Mouse (Mus musculus): ENCODE data around the gene Tbx15. TPM values are rescaled to one million over a fixed set of nuclear protein-coding genes. Genes with fewer than 3 reads are reported as not detected.
"Not testable (repeated sequence)": the region's sequence is repeated elsewhere in the genome, so short reads cannot be mapped to it uniquely, and the experiment has no call there.

Tbx15 gene
- total RNA-seq, 2 experiments from 2014 or later: 0.58 to 0.85 TPM

DNA sequence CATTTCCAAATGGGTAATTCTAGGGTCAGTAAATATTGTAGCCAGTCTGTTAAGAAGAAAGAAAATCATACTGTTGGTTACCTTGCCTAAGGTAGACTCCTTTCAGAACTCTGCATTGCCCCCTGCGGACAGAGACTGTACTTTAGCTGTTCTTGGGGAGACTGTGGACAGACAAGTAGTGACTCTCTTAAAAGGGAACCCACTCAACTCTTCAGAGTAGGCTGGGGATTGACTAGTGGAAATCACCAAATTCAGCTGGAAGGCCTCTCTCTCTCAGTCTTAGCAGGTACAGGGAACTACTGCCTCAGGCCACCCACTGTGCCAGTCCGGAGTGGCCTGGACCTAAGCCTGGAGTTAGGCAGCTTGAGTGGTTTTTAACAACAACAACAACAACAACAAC is 21.8 kb downstream of the Tbx15 start:
- ATAC-seq (replicated peaks; ENCODE audit: low FRiP score, poor library complexity, severe bottlenecking): no peak

DNA sequence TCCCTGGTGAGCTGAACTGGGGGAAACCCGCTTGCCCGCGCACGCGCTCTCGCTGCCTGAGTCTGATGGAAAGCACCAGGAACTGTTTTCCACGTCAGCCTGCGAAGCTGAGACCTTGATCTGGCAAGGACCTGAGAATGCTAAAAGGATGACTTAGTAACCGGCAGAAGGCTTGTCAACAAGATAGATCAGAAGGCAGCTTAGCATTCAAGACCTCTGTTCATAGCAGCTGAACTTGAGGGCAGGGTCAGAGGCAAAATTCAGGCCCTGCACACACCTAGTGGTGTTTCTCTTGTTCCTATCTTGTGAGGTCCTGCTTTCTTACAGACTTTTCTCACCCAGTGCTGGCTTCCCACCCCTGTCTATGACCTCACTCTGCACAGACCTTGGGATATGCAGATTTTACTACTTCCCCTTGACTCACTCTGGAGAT is 23.3 kb downstream of the Tbx15 start:
- ATAC-seq (replicated peaks; ENCODE audit: low FRiP score, poor library complexity, severe bottlenecking): no peak

DNA sequence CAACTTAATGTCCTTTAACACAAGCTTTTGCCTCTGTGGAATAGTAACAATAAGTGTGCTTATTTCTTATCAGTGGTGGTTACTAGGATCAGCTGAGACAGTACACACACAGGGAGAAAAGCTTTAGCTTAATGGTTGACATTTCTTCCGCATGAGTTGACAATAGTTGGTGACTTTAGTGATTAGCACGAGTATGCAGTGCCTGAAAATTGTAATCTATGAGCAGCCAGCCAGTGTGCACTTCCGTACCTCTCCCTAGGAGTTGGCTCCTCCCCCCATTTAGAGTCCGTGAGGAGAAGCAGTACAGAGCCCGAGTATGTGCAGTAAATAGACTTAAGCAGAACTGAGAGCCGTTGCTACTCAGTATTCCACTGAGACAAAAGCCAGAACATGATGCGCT is 24.5 kb downstream of the Tbx15 start:
- no peak for ATAC-seq (replicated peaks; ENCODE audit: low FRiP score, poor library complexity, severe bottlenecking)

GRCm38 (mm10) chr3:99266752-99267303 is 26.6 kb downstream of the Tbx15 start:
- ATAC-seq (replicated peaks; ENCODE audit: low FRiP score, poor library complexity, severe bottlenecking): no peak

DNA sequence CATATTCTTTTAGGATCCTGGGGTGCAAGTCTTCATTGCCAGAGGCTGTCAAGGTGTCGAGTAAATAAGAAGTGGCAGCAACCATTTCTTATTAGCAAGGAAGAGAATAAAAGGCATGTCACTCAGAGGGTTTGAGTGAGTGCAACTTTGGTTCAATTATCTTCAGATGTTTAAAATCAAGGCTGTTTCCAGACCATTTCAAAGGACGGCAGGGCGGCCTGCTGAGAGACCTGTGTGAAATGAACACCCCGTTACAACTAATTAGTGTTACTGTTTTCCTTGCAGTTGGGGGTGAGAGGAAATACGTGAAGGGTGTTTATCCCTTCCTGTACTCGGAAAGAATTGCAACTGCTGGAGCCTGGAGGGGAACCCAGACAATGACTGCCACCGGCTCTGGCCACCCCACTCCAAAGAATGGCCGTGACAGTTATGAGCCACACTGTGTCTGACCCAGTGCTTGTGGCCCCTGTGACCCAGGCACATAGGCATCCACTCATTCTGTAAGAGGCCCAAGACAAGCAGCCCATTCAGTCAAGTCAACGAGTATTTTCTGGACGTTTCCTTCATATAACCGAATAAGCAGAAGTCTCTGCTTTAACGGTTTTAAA is 37.9 kb downstream of the Tbx15 start:
- ATAC-seq (replicated peaks; ENCODE audit: low FRiP score, poor library complexity, severe bottlenecking): no peak

GRCm38 (mm10) chr3:99279718-99280117 is 39.5 kb downstream of the Tbx15 start:
- no peak for ATAC-seq (replicated peaks; ENCODE audit: low FRiP score, poor library complexity, severe bottlenecking)

- ATAC-seq (replicated peaks; ENCODE audit: low FRiP score, poor library complexity, severe bottlenecking): no peak
Observed at GRCm38 (mm10) chr3:99281453-99281852, 41.3 kb downstream of the Tbx15 start.

GRCm38 (mm10) chr3:99288302-99288701 is 48.1 kb downstream of the Tbx15 start:
- ATAC-seq (replicated peaks; ENCODE audit: low FRiP score, poor library complexity, severe bottlenecking): no peak

- no peak for ATAC-seq (replicated peaks; ENCODE audit: low FRiP score, poor library complexity, severe bottlenecking)
Observed at GRCm38 (mm10) chr3:99290064-99290702, 50.0 kb downstream of the Tbx15 start.

GRCm38 (mm10) chr3:99290878-99291277 is 50.7 kb downstream of the Tbx15 start:
- ATAC-seq (replicated peaks; ENCODE audit: low FRiP score, poor library complexity, severe bottlenecking): no peak

GRCm38 (mm10) chr3:99291386-99291785 is 51.2 kb downstream of the Tbx15 start:
- no peak for ATAC-seq (replicated peaks; ENCODE audit: low FRiP score, poor library complexity, severe bottlenecking)

DNA sequence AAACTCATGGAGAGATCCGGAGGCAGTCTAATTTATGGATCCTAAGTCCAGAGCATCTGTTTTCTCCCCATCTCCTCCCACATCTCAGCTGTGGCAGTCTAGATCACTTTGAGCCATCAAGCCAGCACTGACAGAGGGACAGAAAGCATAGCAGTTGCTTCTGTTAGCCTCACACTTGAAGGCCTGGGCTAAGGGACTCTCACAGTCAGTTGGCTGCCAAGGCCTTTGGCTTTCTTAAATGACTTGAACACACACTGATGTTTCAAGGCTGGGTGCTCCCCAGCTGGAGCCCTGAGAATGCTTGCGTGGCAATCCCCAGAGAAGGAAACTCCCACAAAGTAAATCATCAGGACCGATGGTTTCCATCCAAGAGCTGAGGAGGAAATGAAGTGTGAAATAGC is 52.4 kb downstream of the Tbx15 start:
- ATAC-seq (replicated peaks; ENCODE audit: low FRiP score, poor library complexity, severe bottlenecking): no peak

- ATAC-seq (replicated peaks; ENCODE audit: low FRiP score, poor library complexity, severe bottlenecking): not testable (repeated sequence)
Observed at GRCm38 (mm10) chr3:99294209-99294608, 54.0 kb downstream of the Tbx15 start.

DNA sequence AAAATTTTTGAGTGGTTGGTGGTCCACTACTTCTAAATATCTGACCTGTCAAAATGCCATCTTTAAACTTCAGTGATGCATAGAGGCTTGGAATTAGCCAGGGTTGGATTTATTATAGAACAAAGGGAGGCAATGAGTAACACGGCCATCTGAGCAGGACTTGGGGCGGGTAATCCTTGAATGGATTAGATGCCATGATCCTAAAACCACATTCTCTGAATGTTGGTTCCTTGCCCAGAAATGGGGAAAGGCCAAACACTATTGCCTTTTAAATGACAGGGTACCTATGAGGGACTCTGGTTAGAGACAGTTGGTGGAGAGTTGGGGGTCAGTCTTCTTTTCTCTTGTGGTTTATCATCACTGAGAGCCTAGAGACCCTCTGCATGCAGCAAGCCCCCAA is 55.1 kb downstream of the Tbx15 start:
- ATAC-seq (replicated peaks; ENCODE audit: low FRiP score, poor library complexity, severe bottlenecking): no peak

DNA sequence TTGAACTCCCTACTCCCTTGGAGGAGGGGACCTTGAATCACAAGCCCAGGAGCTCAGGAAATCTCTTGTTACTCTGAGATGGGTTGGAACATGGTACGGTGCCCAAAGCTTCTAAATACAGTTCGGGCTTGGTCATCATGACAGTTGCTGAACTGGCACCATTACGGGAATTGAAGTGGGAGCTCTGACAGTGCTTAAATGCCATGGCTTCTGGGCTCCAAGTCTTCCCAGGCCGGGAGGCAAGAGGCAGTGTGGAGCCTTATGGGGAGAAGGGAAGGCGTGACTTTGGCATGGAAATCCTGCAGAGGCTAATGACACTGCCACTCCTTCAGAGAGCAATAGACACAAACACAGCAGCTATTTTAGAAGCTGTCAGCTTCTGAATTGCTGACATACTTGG is 56.0 kb downstream of the Tbx15 start:
- no peak for ATAC-seq (replicated peaks; ENCODE audit: low FRiP score, poor library complexity, severe bottlenecking)

- no peak for ATAC-seq (replicated peaks; ENCODE audit: low FRiP score, poor library complexity, severe bottlenecking)
Observed at GRCm38 (mm10) chr3:99300846-99301245, 60.7 kb downstream of the Tbx15 start.

DNA sequence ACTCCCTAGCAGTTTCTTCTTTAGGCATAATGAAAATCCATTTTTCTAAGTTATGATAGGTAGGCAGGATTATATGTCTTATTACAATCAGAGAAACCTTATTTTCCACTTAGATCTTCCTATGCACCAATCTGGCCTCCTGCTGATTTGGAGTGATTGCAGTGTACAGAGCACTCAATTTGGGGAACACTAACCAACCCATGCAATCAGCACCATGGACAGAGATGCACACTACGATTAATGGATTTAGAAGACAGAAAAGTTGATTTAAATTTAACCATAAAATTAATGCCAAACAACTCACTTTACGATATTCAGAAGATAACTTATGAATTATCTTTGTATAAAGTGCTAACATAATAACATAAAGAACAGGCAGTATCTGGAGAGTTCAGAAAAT is 70.7 kb downstream of the Tbx15 start:
- no peak for ATAC-seq (replicated peaks; ENCODE audit: low FRiP score, poor library complexity, severe bottlenecking)

GRCm38 (mm10) chr3:99311943-99312635 is 71.9 kb downstream of the Tbx15 start:
- no peak for ATAC-seq (replicated peaks; ENCODE audit: low FRiP score, poor library complexity, severe bottlenecking)

- no peak for ATAC-seq (replicated peaks; ENCODE audit: low FRiP score, poor library complexity, severe bottlenecking)
Observed at GRCm38 (mm10) chr3:99322345-99322744, 82.2 kb downstream of the Tbx15 start.

DNA sequence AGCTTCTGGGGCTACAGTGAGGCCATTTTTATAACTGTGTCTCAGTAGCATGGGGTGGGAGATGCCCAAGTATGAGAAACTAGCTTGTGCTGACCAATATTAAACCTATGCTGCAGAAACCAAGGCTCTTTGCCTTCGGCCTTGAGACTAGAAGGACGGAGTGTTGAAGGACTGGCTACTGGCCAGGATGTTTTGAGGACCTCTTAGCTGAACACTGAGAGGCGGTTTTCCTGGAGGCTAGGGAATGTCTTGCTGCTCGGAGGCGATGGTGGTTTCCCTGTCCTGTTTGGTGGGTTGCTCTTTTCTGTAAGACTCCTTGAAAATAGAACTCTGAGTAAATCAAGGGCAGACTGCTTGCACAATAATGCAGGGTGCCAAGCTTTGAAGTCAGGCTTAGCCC is 89.1 kb downstream of the Tbx15 start:
- ATAC-seq (replicated peaks; ENCODE audit: low FRiP score, poor library complexity, severe bottlenecking): no peak

- no peak for ATAC-seq (replicated peaks; ENCODE audit: low FRiP score, poor library complexity, severe bottlenecking)
Observed at GRCm38 (mm10) chr3:99331086-99331485, 90.9 kb downstream of the Tbx15 start.
